Mouse (Mus musculus): ENCODE measurements around the gene Trim54.

The Trim54 gene

GRCm38 (mm10) chr5:31116354-31116753 is at the start of gene Trim54:
Trim54 (plus strand) TSS chr5:31116712.
- no peak for DNase-seq

- DNase-seq, result no peak
These were observed 46.7 kb upstream of the Trim54 start for GRCm38 (mm10) chr5:31069810-31070209.

DNA sequence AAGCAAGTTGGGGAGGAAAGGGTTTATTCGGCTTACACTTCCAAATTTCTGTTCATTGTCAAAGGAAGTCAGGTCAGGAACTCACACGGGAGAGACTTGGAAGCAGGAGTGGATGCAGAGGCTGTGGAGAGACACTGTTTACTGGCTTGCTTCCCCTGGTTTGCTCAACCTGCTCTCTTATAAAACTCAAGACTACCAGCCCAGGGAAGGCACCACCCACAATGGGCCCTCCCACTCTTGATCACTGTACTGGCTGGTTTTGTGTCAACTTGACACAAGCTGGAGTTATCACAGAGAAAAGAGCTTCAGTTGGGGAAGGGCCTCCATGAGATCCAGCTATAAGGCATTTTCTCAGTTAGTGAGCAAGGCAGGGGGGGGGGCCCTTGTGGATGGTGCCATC is 45.5 kb upstream of the Trim54 start:
- no peak for DNase-seq

DNA sequence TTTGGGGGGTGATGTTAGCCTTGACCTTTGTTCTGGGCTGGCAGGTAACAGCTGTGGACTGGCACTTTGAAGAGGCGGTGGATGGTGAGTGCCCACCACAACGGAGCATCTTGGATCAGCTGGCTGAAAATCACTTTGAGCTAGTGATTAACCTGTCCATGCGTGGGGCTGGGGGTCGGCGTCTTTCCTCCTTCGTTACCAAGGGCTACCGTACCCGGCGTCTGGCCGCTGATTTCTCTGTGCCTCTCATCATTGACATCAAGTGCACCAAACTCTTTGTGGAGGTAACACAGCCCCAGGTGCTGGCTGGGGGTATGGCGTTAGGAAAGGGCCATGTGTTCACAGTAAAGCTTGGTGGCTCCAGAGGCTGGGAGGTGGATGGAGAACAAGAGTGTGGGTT is 44.7 kb upstream of the Trim54 start:
- DNase-seq, result no peak

DNA sequence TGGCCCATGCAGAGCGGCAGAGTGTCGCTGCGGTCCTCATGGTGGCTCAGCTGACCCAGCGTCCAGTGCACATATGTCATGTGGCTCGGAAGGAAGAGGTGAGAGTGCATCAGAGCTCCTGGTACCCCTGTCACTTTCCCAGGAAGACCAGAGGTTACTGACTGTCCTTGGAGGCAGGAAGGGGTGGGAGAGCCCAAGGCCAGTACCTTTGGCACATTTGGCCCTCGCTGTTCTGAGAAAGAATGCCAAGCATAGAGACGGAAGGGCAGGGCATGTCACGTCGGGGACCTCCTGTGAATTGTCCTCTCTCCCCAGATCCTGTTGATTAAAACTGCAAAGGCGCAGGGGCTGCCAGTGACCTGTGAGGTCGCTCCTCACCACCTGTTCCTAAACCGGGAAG is 43.3 kb upstream of the Trim54 start:
- DNase-seq, result no peak

DNA sequence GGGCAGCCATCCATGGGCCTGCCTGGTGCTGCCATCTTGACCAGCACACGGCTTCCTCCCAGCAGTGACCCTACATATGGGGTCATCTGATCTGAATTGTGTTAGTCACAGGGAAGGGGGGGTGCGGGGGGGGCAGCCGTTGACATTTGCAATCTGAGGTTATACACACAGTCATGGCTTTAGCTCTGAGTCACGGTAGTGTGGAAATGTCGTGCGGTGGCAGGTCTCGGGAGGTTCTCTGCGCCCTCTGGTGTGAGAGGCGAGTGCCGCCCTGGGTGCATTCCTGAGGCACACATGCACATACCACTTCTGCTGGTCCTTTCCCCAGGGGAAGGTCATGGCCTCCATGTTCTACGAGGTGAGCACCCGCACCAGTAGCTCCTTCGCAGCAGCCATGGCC is 40.2 kb upstream of the Trim54 start:
- DNase-seq, result no peak

DNA sequence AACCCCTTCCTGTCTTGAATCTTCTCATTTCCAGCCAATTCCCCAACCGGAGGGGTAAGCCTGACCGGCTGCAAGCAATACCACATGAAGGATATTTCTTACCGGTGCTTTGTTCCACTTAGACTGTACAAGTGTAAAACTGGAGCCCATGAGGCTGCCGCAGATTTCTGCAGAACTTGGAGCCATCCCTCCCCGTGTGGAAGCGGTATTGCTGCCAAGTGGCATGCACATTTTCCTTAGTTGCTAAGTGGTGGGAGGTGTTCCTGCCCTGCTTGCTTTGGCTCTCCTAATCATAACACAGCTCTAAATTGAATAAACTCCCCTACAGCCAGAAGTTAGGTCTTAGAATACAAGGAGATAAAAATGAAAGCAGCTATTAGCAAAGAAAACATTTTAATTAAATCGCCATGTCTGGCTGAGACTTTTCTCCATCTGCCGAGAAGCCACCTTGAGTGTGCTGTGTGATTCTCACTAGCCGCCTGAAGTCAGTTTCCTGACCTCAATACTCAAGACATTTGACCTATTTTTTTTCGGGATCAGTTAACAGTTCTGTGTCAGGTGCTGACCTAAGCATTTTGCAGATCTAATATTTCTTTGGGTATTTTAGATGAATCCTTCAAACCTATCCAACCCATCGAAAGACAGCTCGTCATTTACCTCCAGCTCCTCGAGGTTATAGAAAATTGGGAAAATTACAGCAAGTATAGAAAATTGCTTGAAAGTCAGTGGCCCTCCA is 36.3 kb upstream of the Trim54 start:
- DNase-seq, result no peak

DNA sequence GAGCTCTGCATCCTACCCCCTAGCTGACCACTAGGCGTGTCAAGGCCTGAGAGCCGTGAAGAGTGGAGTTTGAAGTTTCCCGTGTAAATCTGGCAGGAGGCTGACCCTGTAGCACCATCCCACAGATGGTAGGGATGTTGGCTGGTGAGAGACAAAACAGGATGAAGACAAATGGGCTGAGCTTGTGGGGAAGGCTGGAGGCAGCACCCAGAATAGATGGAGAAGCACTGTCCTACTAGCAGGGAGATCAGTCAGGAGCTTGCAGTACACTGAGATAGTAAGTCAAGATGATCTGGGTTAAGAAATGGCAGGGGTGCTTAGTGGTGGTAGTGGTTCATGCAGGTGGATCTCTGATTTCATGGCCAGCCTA is 35.7 kb upstream of the Trim54 start:
- DNase-seq, result no peak

- no peak for DNase-seq
These were observed 35.1 kb upstream of the Trim54 start for GRCm38 (mm10) chr5:31081386-31081785.

DNA sequence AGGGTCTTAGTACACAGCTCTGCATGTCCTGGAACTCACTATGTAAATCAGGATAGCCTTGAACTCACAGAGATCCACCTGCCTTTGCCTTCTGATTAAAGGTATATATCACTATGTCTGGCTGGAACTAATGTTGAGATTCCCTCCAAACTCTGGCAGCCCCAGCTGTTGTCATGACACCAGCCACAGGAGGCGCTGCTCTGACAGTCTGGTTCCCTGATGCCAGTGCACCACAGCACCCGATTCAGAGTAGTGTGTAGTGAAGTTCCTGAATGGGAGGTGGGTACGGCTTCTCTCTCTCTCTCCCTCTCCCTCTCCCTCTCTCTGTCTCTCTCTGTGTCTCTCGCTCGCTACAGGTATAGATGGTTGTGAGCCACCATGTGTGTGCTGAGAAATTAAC is 34.2 kb upstream of the Trim54 start:
- no peak for DNase-seq

DNA sequence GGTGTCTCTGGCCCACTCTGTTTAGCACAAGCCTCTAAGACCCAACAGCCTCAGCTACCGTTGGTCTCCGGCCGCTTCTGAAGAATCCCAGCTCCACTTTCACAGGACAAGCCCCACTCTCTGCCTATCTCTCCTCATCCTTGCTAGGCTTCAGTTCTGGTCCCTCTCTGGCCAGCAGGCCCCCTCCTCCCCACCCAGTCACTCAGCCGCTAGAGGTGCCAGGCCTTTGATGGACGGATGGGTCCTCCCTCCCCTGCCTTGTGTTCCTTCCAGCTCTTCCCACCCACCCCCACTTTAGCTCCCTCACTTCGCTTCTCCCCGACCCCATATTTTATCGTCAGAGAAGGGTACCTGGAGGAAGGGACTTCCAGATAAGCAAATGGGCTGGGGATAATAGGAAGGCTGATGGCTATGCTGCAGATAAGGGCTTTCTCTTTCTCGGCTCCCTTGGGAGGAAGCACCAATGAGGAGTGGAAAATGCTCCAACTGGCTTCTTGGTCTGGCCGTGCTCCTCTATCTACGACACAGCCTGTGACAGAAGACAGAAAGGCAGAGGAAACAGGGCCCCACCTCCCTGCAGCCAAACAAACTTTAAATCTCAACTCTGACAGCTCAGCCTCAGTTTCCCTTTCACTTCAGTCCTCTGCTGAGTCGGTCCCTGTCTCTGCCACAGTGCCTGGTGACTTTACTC is 33.4 kb upstream of the Trim54 start:
- DNase-seq, result no peak

GRCm38 (mm10) chr5:31083949-31084348 is 32.6 kb upstream of the Trim54 start:
- no peak for DNase-seq

DNA sequence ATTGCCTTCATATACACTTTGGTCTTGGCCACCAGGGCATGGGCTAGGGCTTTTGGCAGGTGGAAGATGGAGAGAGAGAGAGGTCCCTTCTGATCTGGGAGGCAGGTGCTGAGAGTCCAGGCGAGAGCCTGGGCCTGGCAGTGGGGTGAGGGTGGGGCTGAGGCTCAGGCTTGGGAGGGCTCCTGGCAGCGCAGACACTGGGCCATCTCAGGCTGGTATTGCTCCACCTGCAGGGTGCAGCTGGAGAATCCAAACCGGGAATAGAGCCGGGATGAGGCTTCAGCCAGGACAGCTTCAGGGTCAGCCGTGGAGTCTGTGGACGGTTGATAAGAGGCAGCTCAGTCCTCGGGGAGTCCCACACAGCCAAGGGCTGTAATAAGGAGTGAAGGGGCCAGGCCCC is 29.9 kb upstream of the Trim54 start:
- no peak for DNase-seq

DNA sequence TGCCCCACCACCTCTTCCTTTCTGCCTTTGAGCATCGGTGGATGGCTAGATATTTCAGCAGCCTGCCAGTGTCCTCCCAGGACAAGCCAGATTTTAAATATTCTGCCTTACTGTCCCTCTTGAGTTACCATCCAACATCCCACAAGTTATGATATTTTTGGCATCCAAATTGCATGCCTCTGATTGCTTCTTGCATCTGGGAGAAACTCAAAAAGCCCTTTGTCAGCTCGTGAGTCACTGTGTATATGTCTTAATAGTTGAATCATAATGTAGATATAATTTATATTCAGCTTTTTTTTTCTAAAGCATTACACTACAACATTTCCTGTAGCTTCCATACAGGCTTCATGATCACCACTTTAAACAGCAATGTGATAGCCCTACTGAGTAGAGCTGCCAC is 29.4 kb upstream of the Trim54 start:
- DNase-seq, result no peak

GRCm38 (mm10) chr5:31092231-31092975 is 24.1 kb upstream of the Trim54 start:
- DNase-seq, result no peak

- DNase-seq, result no peak
These were observed 23.1 kb upstream of the Trim54 start for GRCm38 (mm10) chr5:31093151-31094041.

DNA sequence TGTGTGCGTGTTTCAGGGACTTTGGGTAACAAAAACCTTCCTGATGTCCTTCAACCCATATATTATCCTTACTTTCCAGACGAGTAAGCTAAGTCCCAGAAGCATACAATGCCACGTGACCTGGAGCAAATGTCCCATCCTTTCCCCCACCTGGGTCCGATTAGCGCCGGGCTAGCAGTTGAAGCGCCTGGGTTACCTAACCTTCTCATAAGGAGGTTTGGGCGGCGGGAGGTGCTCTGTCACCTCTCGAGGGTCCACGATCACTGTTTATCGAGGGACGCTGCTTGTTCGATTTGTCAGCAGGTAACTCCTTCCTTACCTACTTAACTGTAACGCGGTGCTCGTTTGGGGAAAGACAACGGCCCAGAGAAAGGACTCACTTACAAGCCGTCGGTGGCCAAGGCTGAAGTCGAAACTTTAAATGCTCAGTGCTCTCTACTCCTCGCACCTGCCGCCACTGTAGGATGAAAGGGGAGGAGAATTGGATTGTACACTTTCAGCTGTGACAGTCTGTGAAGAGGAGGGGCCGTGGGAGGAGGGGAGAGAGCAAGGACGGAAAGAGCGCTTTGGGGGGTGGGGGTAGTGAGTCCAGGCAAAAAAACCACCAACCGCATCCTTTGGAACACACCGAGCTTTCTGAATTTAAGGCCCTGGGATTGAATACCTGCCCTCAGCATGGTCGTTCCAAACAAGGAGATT is 22.3 kb upstream of the Trim54 start:
- DNase-seq, result no peak

GRCm38 (mm10) chr5:31094799-31095691 is 21.5 kb upstream of the Trim54 start:
- no peak for DNase-seq

DNA sequence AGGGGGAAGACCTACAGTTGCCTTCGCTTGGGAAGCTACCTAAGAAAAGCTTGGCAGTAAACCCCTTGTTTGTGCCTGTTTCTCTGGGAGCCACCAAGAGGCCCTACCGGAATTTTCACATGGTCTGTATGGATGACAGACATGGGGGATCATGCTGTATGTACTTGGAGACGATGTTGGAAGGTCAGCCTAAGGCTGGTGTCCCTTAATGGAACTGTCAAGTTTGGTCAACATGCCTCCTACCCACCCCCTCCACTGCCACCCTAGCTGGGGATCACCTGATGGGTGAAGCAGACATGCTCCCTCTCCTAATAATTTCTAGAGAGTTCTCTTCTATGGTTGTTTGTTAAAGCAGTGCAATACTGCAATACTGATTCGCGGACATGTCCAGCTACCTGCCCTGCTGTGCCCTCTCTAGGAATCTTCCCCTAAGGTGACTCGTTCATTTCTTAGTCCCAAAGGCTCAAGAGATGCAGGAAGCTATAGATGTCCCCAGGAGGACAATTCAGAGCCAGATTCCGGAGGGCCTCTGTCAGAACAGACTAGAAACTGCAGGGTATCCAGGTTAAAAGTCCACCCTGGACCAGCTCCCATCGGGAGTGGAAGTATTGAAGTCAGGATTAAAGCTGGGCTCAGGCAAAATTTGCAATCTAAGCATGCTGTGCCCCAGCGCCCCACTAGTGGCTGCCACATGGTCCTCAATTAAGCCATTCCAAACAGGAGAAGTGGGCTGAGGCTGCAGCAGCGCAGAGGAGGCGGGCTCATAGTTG is 20.6 kb upstream of the Trim54 start:
- no peak for DNase-seq

DNA sequence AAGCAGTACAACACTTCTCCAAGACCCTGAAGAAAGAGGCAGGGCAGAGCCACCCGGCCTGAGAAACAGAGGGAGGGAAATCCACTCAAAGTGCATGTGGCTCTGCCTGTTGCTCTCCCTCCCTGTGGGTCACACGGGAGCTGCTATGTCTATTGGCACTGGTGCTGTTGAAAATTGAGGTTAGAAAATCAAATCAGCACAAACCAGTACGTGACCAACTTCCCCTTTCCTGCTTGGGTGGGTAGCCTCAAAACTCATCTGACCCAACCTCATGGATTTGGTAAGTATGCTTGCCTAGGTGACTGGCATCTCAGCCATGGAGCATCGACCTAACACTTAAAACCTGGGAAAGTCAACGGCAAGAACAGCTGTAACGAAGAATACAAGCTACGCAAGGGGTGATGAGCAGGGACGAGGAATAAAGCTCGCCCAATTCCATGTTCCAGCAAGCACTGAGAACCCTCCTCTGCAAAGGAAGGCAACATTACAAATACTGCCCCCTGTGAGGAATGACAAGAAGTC is 10.6 kb upstream of the Trim54 start, which contains the start of gene Dnajc5g:
Dnajc5g (plus strand) TSS at position 472 of the 522 bp plus-strand sequence.
- no peak for DNase-seq

Data from cerebellum, adult 8-10 months (tissue).